Mouse (Mus musculus): ENCODE results near the gene Tmem125. TPM values are rescaled to one million over a fixed set of nuclear protein-coding genes. Genes with fewer than 3 reads are reported as not detected.
"Not testable (repeated sequence)": the region's sequence is repeated elsewhere in the genome, so short reads cannot be mapped to it uniquely, and the experiment has no call there.

Tmem125 gene
- polyA plus RNA-seq, 1 experiment from 2014 or later: 0.90 TPM

DNA sequence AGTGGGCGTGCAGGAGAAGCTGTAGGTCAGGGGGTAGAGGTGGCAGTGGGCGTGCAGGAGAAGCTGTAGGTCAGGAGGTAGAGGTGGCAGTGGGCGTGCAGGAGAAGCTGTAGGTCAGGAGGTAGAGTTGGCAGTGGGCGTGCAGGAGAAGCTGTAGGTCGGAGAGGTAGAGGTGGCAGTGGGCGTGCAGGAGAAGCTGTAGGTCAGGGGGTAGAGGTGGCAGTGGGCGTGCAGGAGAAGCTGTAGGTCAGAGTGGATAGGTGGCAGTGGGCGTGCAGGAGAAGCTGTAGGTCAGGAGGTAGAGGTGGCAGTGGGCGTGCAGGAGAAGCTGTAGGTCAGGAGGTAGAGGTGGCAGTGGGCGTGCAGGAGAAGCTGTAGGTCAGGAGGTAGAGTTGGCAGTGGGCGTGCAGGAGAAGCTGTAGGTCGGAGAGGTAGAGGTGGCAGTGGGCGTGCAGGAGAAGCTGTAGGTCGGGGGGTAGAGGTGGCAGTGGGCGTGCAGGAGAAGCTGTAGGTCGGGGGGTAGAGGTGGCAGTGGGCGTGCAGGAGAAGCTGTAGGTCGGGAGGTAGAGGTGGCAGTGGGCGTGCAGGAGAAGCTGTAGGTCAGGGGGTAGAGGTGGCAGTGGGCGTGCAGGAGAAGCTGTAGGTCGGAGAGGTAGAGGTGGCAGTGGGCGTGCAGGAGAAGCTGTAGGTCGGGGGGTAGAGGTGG lies 3.7 kb upstream of the Tmem125 start:
- not testable (repeated sequence) for H3K27ac ChIP-seq (replicated peaks; ENCODE audit: low read depth, low read length); H3K4me2 ChIP-seq (ENCODE audit: low read depth, low read length); DNase-seq (ENCODE audit: low spot score); H3K27me3 ChIP-seq (ENCODE audit: control insufficient read depth, insufficient read depth, low read length); H3K36me3 ChIP-seq (replicated peaks; ENCODE audit: control insufficient read depth, insufficient read depth, low read depth, low read length); ATAC-seq (replicated peaks; ENCODE audit: insufficient number of reproducible peaks, low FRiP score, low TSS enrichment, low read depth); H3K9ac ChIP-seq (replicated peaks; ENCODE audit: low read length); H3K4me3 ChIP-seq (ENCODE audit: low read depth, low read length); H3K9me3 ChIP-seq (replicated peaks; ENCODE audit: control insufficient read depth, low read length); H3K4me1 ChIP-seq (ENCODE audit: control insufficient read depth, insufficient read depth, low read length)
- WGBS: 89% methylated on average over 22 of the region's 23 CpGs

DNA sequence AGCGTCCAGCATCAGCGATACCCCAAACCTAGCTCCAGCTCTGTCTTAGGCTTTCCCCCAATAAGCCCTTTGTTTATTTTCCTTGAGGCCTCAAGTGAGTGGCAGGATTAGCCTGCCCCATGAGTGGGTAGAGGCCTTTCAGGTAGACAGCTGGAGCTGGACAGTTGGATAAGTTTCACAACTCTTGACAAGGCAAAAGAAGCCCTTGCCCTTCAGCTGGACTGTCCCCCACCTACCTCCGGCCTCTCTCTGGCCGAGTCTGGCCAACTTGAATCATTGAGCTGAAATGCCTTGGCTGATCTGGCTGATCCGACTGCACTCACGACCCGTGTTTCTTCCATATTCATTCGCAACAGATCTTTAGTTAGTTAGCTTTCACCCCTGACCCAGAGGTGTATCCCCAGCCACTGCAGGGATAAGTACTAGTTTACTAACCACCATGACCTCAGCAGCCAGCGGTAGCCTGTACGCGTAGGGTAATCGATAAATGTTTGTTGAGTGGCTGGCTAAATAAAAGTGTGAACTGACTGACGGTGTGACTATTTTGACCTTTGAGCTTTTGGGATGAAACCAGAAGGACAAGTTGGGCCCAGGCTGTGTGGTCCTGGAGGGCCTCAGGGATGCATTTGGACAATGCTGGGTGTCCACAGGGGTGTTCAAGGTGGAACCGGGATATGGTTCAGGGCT lies 740 bp upstream of the Tmem125 start:
- Histone ChIP-seq H3K27ac (replicated peaks; ENCODE audit: low read depth, low read length) (no peak overlapping the region), H3K27me3 (ENCODE audit: control insufficient read depth, insufficient read depth, low read length) (no peaks in the 10 kb centered on the region), H3K9ac (replicated peaks; ENCODE audit: low read length) (no peak overlapping the region), H3K4me3 (ENCODE audit: low read depth, low read length) (no peak overlapping the region), H3K36me3 (replicated peaks; ENCODE audit: control insufficient read depth, insufficient read depth, low read depth, low read length) (no peaks in the 10 kb centered on the region), H3K4me1 (ENCODE audit: control insufficient read depth, insufficient read depth, low read length) (no peaks in the 10 kb centered on the region), H3K4me2 (ENCODE audit: low read depth, low read length) (no peak overlapping the region), H3K9me3 (replicated peaks; ENCODE audit: control insufficient read depth, low read length) (no peaks in the 10 kb centered on the region)
- DNase-seq (ENCODE audit: low spot score) (no peak), ATAC-seq (replicated peaks; ENCODE audit: insufficient number of reproducible peaks, low FRiP score, low TSS enrichment, low read depth) (no peak)
- WGBS: 69% methylated on average over 14 of the region's 14 CpGs

DNA sequence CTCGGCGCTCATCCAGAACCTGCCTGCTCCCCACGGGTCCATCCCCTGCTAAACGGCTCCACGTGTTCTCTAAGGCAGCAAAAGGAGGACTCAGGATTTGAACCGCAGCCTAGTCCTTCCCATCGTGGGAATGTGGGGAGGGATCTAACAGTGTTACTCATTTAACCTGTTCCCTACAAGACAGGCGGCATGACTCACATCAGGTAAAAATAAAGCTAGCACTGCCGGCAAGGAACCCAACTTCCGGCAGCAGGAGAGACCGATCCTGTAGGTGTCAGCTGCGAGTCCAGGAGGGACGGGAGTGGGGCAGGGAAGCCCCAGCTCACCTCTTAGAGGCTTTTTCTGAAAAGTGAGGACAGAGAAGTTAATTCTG lies 700 bp downstream of the Tmem125 start:
- ATAC-seq (replicated peaks; ENCODE audit: insufficient number of reproducible peaks, low FRiP score, low TSS enrichment, low read depth): no peak
- H3K4me2 ChIP-seq (ENCODE audit: low read depth, low read length): peak overlapping the region; percentile 55
- H3K9ac ChIP-seq (replicated peaks; ENCODE audit: low read length): no peak overlapping the region
- 14% methylated on average over 13 of the region's 13 CpGs for WGBS
- H3K4me3 ChIP-seq (ENCODE audit: low read depth, low read length): peak overlapping the region; percentile 23
- no peaks in the 10 kb centered on the region for H3K27me3 ChIP-seq (ENCODE audit: control insufficient read depth, insufficient read depth, low read length)
- no peaks in the 10 kb centered on the region for H3K4me1 ChIP-seq (ENCODE audit: control insufficient read depth, insufficient read depth, low read length)
- H3K36me3 ChIP-seq (replicated peaks; ENCODE audit: control insufficient read depth, insufficient read depth, low read depth, low read length): no peaks in the 10 kb centered on the region
- DNase-seq (ENCODE audit: low spot score): peak; percentile 14
- no peaks in the 10 kb centered on the region for H3K9me3 ChIP-seq (replicated peaks; ENCODE audit: control insufficient read depth, low read length)
- H3K27ac ChIP-seq (replicated peaks; ENCODE audit: low read depth, low read length): no peak overlapping the region

DNA sequence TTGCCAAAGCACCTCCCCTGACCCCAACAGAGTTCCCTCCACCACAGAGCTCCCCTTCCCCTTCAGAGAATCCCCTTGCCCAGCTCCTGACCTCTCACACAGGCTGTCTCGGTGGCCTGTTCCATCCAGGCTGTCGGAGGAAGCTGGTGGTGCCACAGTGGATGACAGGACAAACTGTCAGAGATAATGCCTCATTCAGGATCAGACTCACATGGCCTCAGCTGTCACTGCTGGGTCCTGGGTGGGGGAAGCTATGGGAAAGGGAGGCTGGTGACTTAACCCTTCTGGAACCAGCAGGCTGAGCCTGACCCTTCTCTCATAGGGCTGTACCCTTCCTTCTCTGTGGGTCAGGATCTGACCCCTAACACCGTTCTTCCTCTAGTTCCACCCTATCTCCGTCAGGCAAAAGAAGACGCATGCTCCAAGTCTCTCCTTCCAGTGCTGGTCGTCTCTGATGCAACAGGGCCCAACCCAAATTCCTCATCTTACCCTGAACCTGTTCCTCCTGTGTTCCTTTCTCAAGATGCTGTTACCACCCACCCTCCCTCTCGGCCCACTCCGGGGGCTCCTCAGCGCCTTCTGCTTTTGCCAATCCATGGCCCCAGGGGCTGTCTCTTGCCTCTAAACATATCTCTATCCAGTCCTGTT lies 1.2 kb downstream of the Tmem125 start:
- no peak for DNase-seq (ENCODE audit: low spot score)
- Histone ChIP-seq H3K4me2 (ENCODE audit: low read depth, low read length) (no peak overlapping the region; the same call in 1 of the 2 replicates), H3K9me3 (replicated peaks; ENCODE audit: control insufficient read depth, low read length) (no peaks in the 10 kb centered on the region), H3K36me3 (replicated peaks; ENCODE audit: control insufficient read depth, insufficient read depth, low read depth, low read length) (no peaks in the 10 kb centered on the region), H3K27me3 (ENCODE audit: control insufficient read depth, insufficient read depth, low read length) (no peaks in the 10 kb centered on the region), H3K27ac (replicated peaks; ENCODE audit: low read depth, low read length) (no peak overlapping the region), H3K4me3 (ENCODE audit: low read depth, low read length) (no peak overlapping the region), H3K4me1 (ENCODE audit: control insufficient read depth, insufficient read depth, low read length) (no peaks in the 10 kb centered on the region), H3K9ac (replicated peaks; ENCODE audit: low read length) (no peak overlapping the region)
- WGBS: 42% methylated on average over 9 of the region's 9 CpGs
- no peak for ATAC-seq (replicated peaks; ENCODE audit: insufficient number of reproducible peaks, low FRiP score, low TSS enrichment, low read depth)

DNA sequence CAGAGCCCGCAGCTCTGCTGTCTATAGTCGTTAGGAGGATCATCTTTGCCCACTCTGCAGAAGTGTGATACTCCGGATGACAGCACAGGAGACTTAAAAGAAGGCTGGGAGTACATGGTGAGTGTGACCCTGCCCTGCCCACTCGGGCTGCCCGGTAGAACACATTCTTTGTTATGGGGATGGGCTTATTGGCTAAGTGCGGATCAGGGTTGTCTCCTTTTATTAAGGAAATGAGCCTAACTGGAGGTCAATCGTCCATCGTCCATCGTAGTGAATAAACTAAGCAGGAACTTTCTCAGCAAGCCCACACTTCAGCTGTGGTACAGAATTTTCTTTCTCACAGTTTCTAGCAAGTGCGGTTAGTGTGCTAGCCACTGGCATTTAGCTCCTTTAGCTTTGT lies 3.9 kb downstream of the Tmem125 start:
- Histone ChIP-seq H3K4me2 (ENCODE audit: low read depth, low read length) (no peak overlapping the region), H3K4me1 (ENCODE audit: control insufficient read depth, insufficient read depth, low read length) (no peaks in the 10 kb centered on the region), H3K4me3 (ENCODE audit: low read depth, low read length) (no peak overlapping the region), H3K36me3 (replicated peaks; ENCODE audit: control insufficient read depth, insufficient read depth, low read depth, low read length) (no peaks in the 10 kb centered on the region), H3K27me3 (ENCODE audit: control insufficient read depth, insufficient read depth, low read length) (no peaks in the 10 kb centered on the region), H3K27ac (replicated peaks; ENCODE audit: low read depth, low read length) (no peak overlapping the region), H3K9me3 (replicated peaks; ENCODE audit: control insufficient read depth, low read length) (no peaks in the 10 kb centered on the region), H3K9ac (replicated peaks; ENCODE audit: low read length) (no peak overlapping the region)
- no peak for DNase-seq (ENCODE audit: low spot score)
- WGBS: 14% methylated on average over 10 of the region's 10 CpGs
- ATAC-seq (replicated peaks; ENCODE audit: insufficient number of reproducible peaks, low FRiP score, low TSS enrichment, low read depth): no peak

DNA sequence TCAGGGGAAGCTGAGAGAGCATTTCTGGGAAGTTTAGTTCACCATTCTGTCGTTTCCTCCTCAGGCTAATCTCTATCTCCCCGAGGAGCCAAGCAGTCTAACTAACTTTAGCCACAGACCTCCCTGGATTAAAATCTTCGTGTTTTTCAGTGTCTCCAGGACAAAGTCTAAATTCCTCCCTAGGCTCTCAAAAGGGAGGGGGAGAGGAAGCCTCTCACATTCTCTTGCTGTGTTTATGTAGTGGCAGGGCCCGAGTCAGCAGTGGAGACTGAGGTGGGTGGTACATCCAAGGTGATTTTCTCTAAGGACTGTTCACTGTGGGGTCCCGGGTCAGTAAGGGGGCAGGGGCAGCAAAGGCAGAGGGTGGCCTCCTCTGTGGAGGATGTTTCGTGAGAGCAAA lies 6.0 kb downstream of the Tmem125 start:
- Histone ChIP-seq H3K36me3 (replicated peaks; ENCODE audit: control insufficient read depth, insufficient read depth, low read depth, low read length) (no peaks in the 10 kb centered on the region), H3K27me3 (ENCODE audit: control insufficient read depth, insufficient read depth, low read length) (no peaks in the 10 kb centered on the region), H3K9me3 (replicated peaks; ENCODE audit: control insufficient read depth, low read length) (no peaks in the 10 kb centered on the region), H3K4me3 (ENCODE audit: low read depth, low read length) (no peak overlapping the region), H3K9ac (replicated peaks; ENCODE audit: low read length) (no peak overlapping the region), H3K4me1 (ENCODE audit: control insufficient read depth, insufficient read depth, low read length) (no peaks in the 10 kb centered on the region), H3K27ac (replicated peaks; ENCODE audit: low read depth, low read length) (no peak overlapping the region), H3K4me2 (ENCODE audit: low read depth, low read length) (no peak overlapping the region)
- ATAC-seq (replicated peaks; ENCODE audit: insufficient number of reproducible peaks, low FRiP score, low TSS enrichment, low read depth) (no peak), DNase-seq (ENCODE audit: low spot score) (no peak)
- WGBS: 38% methylated on average over 6 of the region's 6 CpGs

DNA sequence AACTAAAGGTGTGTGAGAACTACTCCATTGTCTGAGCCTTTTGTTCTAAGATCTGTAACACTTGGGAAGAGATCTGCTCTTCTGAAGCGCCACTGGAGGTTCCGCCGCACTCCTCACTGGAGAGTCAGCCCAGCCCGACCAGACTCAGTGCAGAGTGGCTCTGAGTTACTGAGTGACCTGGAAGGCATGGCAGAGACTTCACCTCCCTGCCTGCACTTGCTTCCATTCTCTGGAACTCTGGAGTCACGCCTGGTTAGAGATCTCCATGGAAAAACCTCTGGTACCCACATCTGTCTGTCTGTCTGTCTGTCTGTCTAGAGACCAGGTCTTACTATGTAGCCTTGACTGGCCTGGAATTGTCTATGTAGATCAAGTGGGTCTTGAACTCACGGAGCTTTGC lies 8.2 kb downstream of the Tmem125 start:
- H3K27ac ChIP-seq (replicated peaks; ENCODE audit: low read depth, low read length): no peak overlapping the region

DNA sequence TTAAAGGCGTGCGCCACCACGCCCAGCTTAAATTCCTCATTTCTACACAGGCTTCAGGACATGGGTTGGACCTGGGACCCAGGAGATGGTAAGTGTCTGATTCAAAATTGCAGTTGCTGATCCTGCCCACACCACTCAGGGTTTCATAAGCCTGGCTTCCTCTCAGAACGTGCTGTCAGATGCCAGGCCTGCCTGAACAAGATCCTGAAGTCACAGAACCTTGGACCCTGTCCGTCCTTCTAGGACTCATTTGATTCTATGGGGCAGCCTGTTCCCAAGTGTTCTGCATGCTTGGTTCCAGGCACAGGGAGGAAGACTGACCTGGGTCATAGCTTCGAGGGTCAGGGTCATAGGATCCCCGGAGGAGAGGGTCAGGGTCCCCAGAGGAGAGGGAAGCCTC lies 10.2 kb downstream of the Tmem125 start:
- ATAC-seq (replicated peaks; ENCODE audit: insufficient number of reproducible peaks, low FRiP score, low TSS enrichment, low read depth) (no peak), DNase-seq (ENCODE audit: low spot score) (no peak)
- H3K4me3 ChIP-seq (ENCODE audit: low read depth, low read length): no peak overlapping the region
- H3K36me3 ChIP-seq (replicated peaks; ENCODE audit: control insufficient read depth, insufficient read depth, low read depth, low read length): no peaks in the 10 kb centered on the region
- no peak overlapping the region for H3K4me2 ChIP-seq (ENCODE audit: low read depth, low read length)
- H3K27ac ChIP-seq (replicated peaks; ENCODE audit: low read depth, low read length): no peak overlapping the region
- H3K9me3 ChIP-seq (replicated peaks; ENCODE audit: control insufficient read depth, low read length): no peaks in the 10 kb centered on the region
- H3K9ac ChIP-seq (replicated peaks; ENCODE audit: low read length): no peak overlapping the region
- H3K27me3 ChIP-seq (ENCODE audit: control insufficient read depth, insufficient read depth, low read length): no peaks in the 10 kb centered on the region
- WGBS: 79% methylated on average over 7 of the region's 7 CpGs
- no peaks in the 10 kb centered on the region for H3K4me1 ChIP-seq (ENCODE audit: control insufficient read depth, insufficient read depth, low read length)

More for the DNA sequence above, 8.2 kb downstream of the Tmem125 start:
- no peak for DNase-seq (ENCODE audit: low spot score)
- H3K36me3 ChIP-seq (replicated peaks; ENCODE audit: control insufficient read depth, insufficient read depth, low read depth, low read length): no peaks in the 10 kb centered on the region
- H3K9me3 ChIP-seq (replicated peaks; ENCODE audit: control insufficient read depth, low read length): no peaks in the 10 kb centered on the region
- H3K4me1 ChIP-seq (ENCODE audit: control insufficient read depth, insufficient read depth, low read length): no peaks in the 10 kb centered on the region
- H3K27me3 ChIP-seq (ENCODE audit: control insufficient read depth, insufficient read depth, low read length): no peaks in the 10 kb centered on the region
- no peak overlapping the region for H3K4me2 ChIP-seq (ENCODE audit: low read depth, low read length)
- H3K4me3 ChIP-seq (ENCODE audit: low read depth, low read length): no peak overlapping the region
- H3K9ac ChIP-seq (replicated peaks; ENCODE audit: low read length): no peak overlapping the region
- no peak for ATAC-seq (replicated peaks; ENCODE audit: insufficient number of reproducible peaks, low FRiP score, low TSS enrichment, low read depth)
- 81% methylated on average over 6 of the region's 6 CpGs for WGBS

All from embryonic facial prominence, embryonic 11.5 days (tissue).